Mouse (Mus musculus): ENCODE measurements at regions not wholly inside any gene's neighbourhood (a gene's known extent, or its start where the extent isn't known, plus 50 kb on each side); places are given as distances from the start of the nearest gene placed in this dataset.
A peak's percentile ranks its signal among the peaks of the same experiment; 100 is the strongest.
"Not testable (repeated sequence)": the region's sequence is repeated elsewhere in the genome, so short reads cannot be mapped to it uniquely, and the experiment has no call there.

- Histone ChIP-seq H3K4me1 (ENCODE audit: control insufficient read depth, insufficient read depth, low read length) (no peaks in the 10 kb centered on the region), H3K36me3 (ENCODE audit: control insufficient read depth, insufficient read depth, low read length) (no peaks in the 10 kb centered on the region), H3K79me2 (ENCODE audit: control insufficient read depth, insufficient read depth, low read length) (no peaks in the 10 kb centered on the region), H3K27me3 (ENCODE audit: control insufficient read depth, insufficient read depth, low read length) (no peaks in the 10 kb centered on the region), H3K4me3 (ENCODE audit: insufficient read depth, low read depth, low read length) (no peak overlapping the region), H3K27ac (replicated peaks; ENCODE audit: insufficient read depth, low read depth, low read length) (no peak overlapping the region), H3K9ac (ENCODE audit: low read depth, low read length) (no peak overlapping the region)
- DNase-seq (ENCODE audit: extremely low read depth, low read depth, low spot score), result no peak
- TF ChIP-seq CTCF (IDR thresholded peaks at IDR 0.05; ENCODE audit: low read depth, low read length) (no peak), POLR2A (IDR thresholded peaks at IDR 0.05; ENCODE audit: extremely low read depth, insufficient read depth, low read length) (no peak)
- 92% methylated on average over 2 of the region's 2 CpGs for whole genome bisulfite sequencing
Measured at GRCm38 (mm10) chr7:83392181-83392580, 192.5 kb upstream of the Tmc3 start.

- TF ChIP-seq CTCF (IDR thresholded peaks at IDR 0.05; ENCODE audit: low read depth, low read length), result no peak
- TF ChIP-seq POLR2A (IDR thresholded peaks at IDR 0.05; ENCODE audit: extremely low read depth, insufficient read depth, low read length), result no peak
Measured at GRCm38 (mm10) chr7:83392625-83393024, 192.1 kb upstream of the Tmc3 start.

GRCm38 (mm10) chr7:83394156-83394555, 190.6 kb upstream of the Tmc3 start:
- TF ChIP-seq POLR2A (IDR thresholded peaks at IDR 0.05; ENCODE audit: extremely low read depth, insufficient read depth, low read length) (no peak), CTCF (IDR thresholded peaks at IDR 0.05; ENCODE audit: low read depth, low read length) (no peak)
- H3K36me3 ChIP-seq (ENCODE audit: control insufficient read depth, insufficient read depth, low read length), result no peaks in the 10 kb centered on the region
- H3K9ac ChIP-seq (ENCODE audit: low read depth, low read length), result no peak overlapping the region
- H3K4me3 ChIP-seq (ENCODE audit: insufficient read depth, low read depth, low read length), result no peak overlapping the region
- no peaks in the 10 kb centered on the region for H3K4me1 ChIP-seq (ENCODE audit: control insufficient read depth, insufficient read depth, low read length)
- no peak for DNase-seq (ENCODE audit: extremely low read depth, low read depth, low spot score)
- H3K79me2 ChIP-seq (ENCODE audit: control insufficient read depth, insufficient read depth, low read length), result no peaks in the 10 kb centered on the region
- H3K27me3 ChIP-seq (ENCODE audit: control insufficient read depth, insufficient read depth, low read length), result no peaks in the 10 kb centered on the region
- H3K27ac ChIP-seq (replicated peaks; ENCODE audit: insufficient read depth, low read depth, low read length), result no peak overlapping the region
- WGBS, result 55% methylated on average over 2 of the region's 2 CpGs

More at GRCm38 (mm10) chr7:83392625-83393024, 192.1 kb upstream of the Tmc3 start:
- no peak for DNase-seq (ENCODE audit: extremely low read depth, low read depth, low spot score)
- Histone ChIP-seq H3K36me3 (ENCODE audit: control insufficient read depth, insufficient read depth, low read length) (no peaks in the 10 kb centered on the region), H3K79me2 (ENCODE audit: control insufficient read depth, insufficient read depth, low read length) (no peaks in the 10 kb centered on the region), H3K4me3 (ENCODE audit: insufficient read depth, low read depth, low read length) (no peak overlapping the region), H3K27ac (replicated peaks; ENCODE audit: insufficient read depth, low read depth, low read length) (no peak overlapping the region), H3K4me1 (ENCODE audit: control insufficient read depth, insufficient read depth, low read length) (no peaks in the 10 kb centered on the region), H3K9ac (ENCODE audit: low read depth, low read length) (no peak overlapping the region), H3K27me3 (ENCODE audit: control insufficient read depth, insufficient read depth, low read length) (no peaks in the 10 kb centered on the region)

- no peaks in the 10 kb centered on the region for H3K79me2 ChIP-seq (ENCODE audit: control insufficient read depth, insufficient read depth, low read length)
- TF ChIP-seq CTCF (IDR thresholded peaks at IDR 0.05; ENCODE audit: low read depth, low read length), result no peak
- TF ChIP-seq POLR2A (IDR thresholded peaks at IDR 0.05; ENCODE audit: extremely low read depth, insufficient read depth, low read length), result no peak
- H3K4me3 ChIP-seq (ENCODE audit: insufficient read depth, low read depth, low read length), result no peak overlapping the region
- no peaks in the 10 kb centered on the region for H3K4me1 ChIP-seq (ENCODE audit: control insufficient read depth, insufficient read depth, low read length)
- no peak overlapping the region for H3K9ac ChIP-seq (ENCODE audit: low read depth, low read length)
- no peaks in the 10 kb centered on the region for H3K36me3 ChIP-seq (ENCODE audit: control insufficient read depth, insufficient read depth, low read length)
- H3K27ac ChIP-seq (replicated peaks; ENCODE audit: insufficient read depth, low read depth, low read length), result no peak overlapping the region
- peak; percentile 8 for DNase-seq (ENCODE audit: extremely low read depth, low read depth, low spot score)
- H3K27me3 ChIP-seq (ENCODE audit: control insufficient read depth, insufficient read depth, low read length), result no peaks in the 10 kb centered on the region
Measured at GRCm38 (mm10) chr7:83399668-83400067, 185.1 kb upstream of the Tmc3 start.

- H3K4me3 ChIP-seq (ENCODE audit: insufficient read depth, low read depth, low read length), result no peak overlapping the region
- H3K9ac ChIP-seq (ENCODE audit: low read depth, low read length), result no peak overlapping the region
- WGBS, result 83% methylated on average over 5 of the region's 5 CpGs
- no peak for TF ChIP-seq CTCF (IDR thresholded peaks at IDR 0.05; ENCODE audit: low read depth, low read length)
- TF ChIP-seq POLR2A (IDR thresholded peaks at IDR 0.05; ENCODE audit: extremely low read depth, insufficient read depth, low read length), result no peak
- H3K27me3 ChIP-seq (ENCODE audit: control insufficient read depth, insufficient read depth, low read length), result no peaks in the 10 kb centered on the region
- no peaks in the 10 kb centered on the region for H3K79me2 ChIP-seq (ENCODE audit: control insufficient read depth, insufficient read depth, low read length)
- no peaks in the 10 kb centered on the region for H3K4me1 ChIP-seq (ENCODE audit: control insufficient read depth, insufficient read depth, low read length)
- no peak for DNase-seq (ENCODE audit: extremely low read depth, low read depth, low spot score)
- H3K36me3 ChIP-seq (ENCODE audit: control insufficient read depth, insufficient read depth, low read length), result no peaks in the 10 kb centered on the region
- H3K27ac ChIP-seq (replicated peaks; ENCODE audit: insufficient read depth, low read depth, low read length), result no peak overlapping the region
Measured at GRCm38 (mm10) chr7:83401001-83401400, 183.7 kb upstream of the Tmc3 start.

- H3K36me3 ChIP-seq (ENCODE audit: control insufficient read depth, insufficient read depth, low read length); H3K4me1 ChIP-seq (ENCODE audit: control insufficient read depth, insufficient read depth, low read length); H3K27me3 ChIP-seq (ENCODE audit: control insufficient read depth, insufficient read depth, low read length); H3K9ac ChIP-seq (ENCODE audit: low read depth, low read length); H3K27ac ChIP-seq (replicated peaks; ENCODE audit: insufficient read depth, low read depth, low read length); H3K79me2 ChIP-seq (ENCODE audit: control insufficient read depth, insufficient read depth, low read length); H3K4me3 ChIP-seq (ENCODE audit: insufficient read depth, low read depth, low read length); DNase-seq (ENCODE audit: extremely low read depth, low read depth, low spot score): not testable (repeated sequence)
- WGBS, result 73% methylated on average over 5 of the region's 5 CpGs
Measured at GRCm38 (mm10) chr7:83412745-83413144, 172.0 kb upstream of the Tmc3 start.

Measured in liver, adult 2 months (tissue).